Mouse (Mus musculus): ENCODE measurements at regions not wholly inside any gene's neighbourhood (a gene's known extent, or its start where the extent isn't known, plus 50 kb on each side); places are given as distances from the start of the nearest gene placed in this dataset.

- no peak for ATAC-seq (ENCODE audit: insufficient read depth)
- no peak overlapping the region for H3K4me3 ChIP-seq (ENCODE audit: low read depth, low read length)
- no peaks in the 10 kb centered on the region for H3K4me1 ChIP-seq (ENCODE audit: insufficient read depth)
- H3K9ac ChIP-seq = no peak overlapping the region
- no peaks in the 10 kb centered on the region for H3K9me3 ChIP-seq (ENCODE audit: low read depth, low read length)
- WGBS = 78% methylated on average over 12 of the region's 12 CpGs
- H3K36me3 ChIP-seq (ENCODE audit: insufficient read depth) = no peaks in the 10 kb centered on the region
- no peak overlapping the region for H3K27ac ChIP-seq (ENCODE audit: low read depth)
- no peak for TF ChIP-seq CTCF (IDR thresholded peaks at IDR 0.05; ENCODE audit: low read depth)
- DNase-seq = no peak
- H3K4me2 ChIP-seq = no peak overlapping the region
- H3K27me3 ChIP-seq (ENCODE audit: insufficient read depth, low read length) = no peaks in the 10 kb centered on the region
Measured at GRCm38 (mm10) chr10:114953358-114953757, 151.3 kb upstream of the Trhde start.

GRCm38 (mm10) chr10:114949194-114949593 lies 147.1 kb upstream of the Trhde start:
- Histone ChIP-seq H3K4me1 (ENCODE audit: insufficient read depth) (no peaks in the 10 kb centered on the region), H3K36me3 (ENCODE audit: insufficient read depth) (no peaks in the 10 kb centered on the region), H3K9me3 (ENCODE audit: low read depth, low read length) (no peaks in the 10 kb centered on the region), H3K4me3 (ENCODE audit: low read depth, low read length) (no peak overlapping the region), H3K9ac (no peak overlapping the region), H3K27me3 (ENCODE audit: insufficient read depth, low read length) (no peaks in the 10 kb centered on the region), H3K4me2 (no peak overlapping the region), H3K27ac (ENCODE audit: low read depth) (no peak overlapping the region)
- no peak for ATAC-seq (ENCODE audit: insufficient read depth)
- no peak for TF ChIP-seq CTCF (IDR thresholded peaks at IDR 0.05; ENCODE audit: low read depth)
- 76% methylated on average over 6 of the region's 6 CpGs for WGBS
- no peak for DNase-seq

GRCm38 (mm10) chr10:114924746-114925145 lies 122.6 kb upstream of the Trhde start:
- no peaks in the 10 kb centered on the region for H3K4me1 ChIP-seq (ENCODE audit: insufficient read depth)
- no peak overlapping the region for H3K27ac ChIP-seq (ENCODE audit: low read depth)
- TF ChIP-seq CTCF (IDR thresholded peaks at IDR 0.05; ENCODE audit: low read depth) = no peak
- H3K27me3 ChIP-seq (ENCODE audit: insufficient read depth, low read length) = no peaks in the 10 kb centered on the region
- no peak overlapping the region for H3K4me3 ChIP-seq (ENCODE audit: low read depth, low read length)
- no peaks in the 10 kb centered on the region for H3K36me3 ChIP-seq (ENCODE audit: insufficient read depth)
- H3K4me2 ChIP-seq = no peak overlapping the region
- H3K9ac ChIP-seq = no peak overlapping the region
- 69% methylated on average over 2 of the region's 2 CpGs for WGBS
- DNase-seq = no peak
- no peak for ATAC-seq (ENCODE audit: insufficient read depth)
- no peaks in the 10 kb centered on the region for H3K9me3 ChIP-seq (ENCODE audit: low read depth, low read length)

- Histone ChIP-seq H3K9me3 (ENCODE audit: low read depth, low read length) (no peaks in the 10 kb centered on the region), H3K27ac (ENCODE audit: low read depth) (no peak overlapping the region), H3K4me2 (no peak overlapping the region), H3K27me3 (ENCODE audit: insufficient read depth, low read length) (no peaks in the 10 kb centered on the region), H3K36me3 (ENCODE audit: insufficient read depth) (no peaks in the 10 kb centered on the region), H3K4me3 (ENCODE audit: low read depth, low read length) (no peak overlapping the region), H3K9ac (no peak overlapping the region), H3K4me1 (ENCODE audit: insufficient read depth) (no peaks in the 10 kb centered on the region)
- 48% methylated on average over 3 of the region's 3 CpGs for WGBS
- ATAC-seq (ENCODE audit: insufficient read depth) (no peak), DNase-seq (no peak)
- TF ChIP-seq CTCF (IDR thresholded peaks at IDR 0.05; ENCODE audit: low read depth) = no peak
Measured at GRCm38 (mm10) chr10:114913971-114914370, 111.9 kb upstream of the Trhde start.

GRCm38 (mm10) chr10:114891916-114892315 lies 89.8 kb upstream of the Trhde start:
- DNase-seq = no peak
- ATAC-seq (ENCODE audit: insufficient read depth) = no peak
- Histone ChIP-seq H3K4me2 (no peak overlapping the region), H3K4me1 (ENCODE audit: insufficient read depth) (no peaks in the 10 kb centered on the region), H3K36me3 (ENCODE audit: insufficient read depth) (no peaks in the 10 kb centered on the region), H3K27me3 (ENCODE audit: insufficient read depth, low read length) (no peaks in the 10 kb centered on the region), H3K4me3 (ENCODE audit: low read depth, low read length) (no peak overlapping the region), H3K27ac (ENCODE audit: low read depth) (no peak overlapping the region), H3K9me3 (ENCODE audit: low read depth, low read length) (no peaks in the 10 kb centered on the region), H3K9ac (no peak overlapping the region)
- 76% methylated on average over 2 of the region's 2 CpGs for WGBS
- TF ChIP-seq CTCF (IDR thresholded peaks at IDR 0.05; ENCODE audit: low read depth) = no peak

- DNase-seq (no peak), ATAC-seq (ENCODE audit: insufficient read depth) (no peak)
- Histone ChIP-seq H3K4me1 (ENCODE audit: insufficient read depth) (no peaks in the 10 kb centered on the region), H3K4me2 (no peak overlapping the region), H3K27me3 (ENCODE audit: insufficient read depth, low read length) (no peaks in the 10 kb centered on the region), H3K4me3 (ENCODE audit: low read depth, low read length) (no peak overlapping the region), H3K9me3 (ENCODE audit: low read depth, low read length) (no peaks in the 10 kb centered on the region), H3K9ac (no peak overlapping the region), H3K27ac (ENCODE audit: low read depth) (no peak overlapping the region), H3K36me3 (ENCODE audit: insufficient read depth) (no peaks in the 10 kb centered on the region)
- TF ChIP-seq CTCF (IDR thresholded peaks at IDR 0.05; ENCODE audit: low read depth) = no peak
- WGBS = 87% methylated on average over 12 of the region's 12 CpGs
Measured at GRCm38 (mm10) chr10:114890726-114891430, 88.8 kb upstream of the Trhde start.

- ATAC-seq (ENCODE audit: insufficient read depth) = no peak
- TF ChIP-seq CTCF (IDR thresholded peaks at IDR 0.05; ENCODE audit: low read depth) = no peak
Measured at GRCm38 (mm10) chr10:114871201-114871600, 69.1 kb upstream of the Trhde start.

More at GRCm38 (mm10) chr10:114871201-114871600, 69.1 kb upstream of the Trhde start:
- Histone ChIP-seq H3K4me3 (ENCODE audit: low read depth, low read length) (no peak overlapping the region), H3K27me3 (ENCODE audit: insufficient read depth, low read length) (no peaks in the 10 kb centered on the region), H3K36me3 (ENCODE audit: insufficient read depth) (no peaks in the 10 kb centered on the region), H3K4me2 (no peak overlapping the region), H3K4me1 (ENCODE audit: insufficient read depth) (no peaks in the 10 kb centered on the region), H3K9me3 (ENCODE audit: low read depth, low read length) (no peaks in the 10 kb centered on the region), H3K9ac (no peak overlapping the region), H3K27ac (ENCODE audit: low read depth) (no peak overlapping the region)
- 63% methylated on average over 2 of the region's 2 CpGs for WGBS
- DNase-seq = no peak
